Mouse (Mus musculus) liver, embryonic 13.5 days (tissue): ENCODE data around the gene Siglec1. TPM values are rescaled to one million over a fixed set of nuclear protein-coding genes. Genes with fewer than 3 reads are reported as not detected.
A peak's percentile ranks its signal among the peaks of the same experiment; 100 is the strongest.

ENCODE experiments used
- ATAC-seq: fragments of 200-750 bp; cut with Nextera tagmentation; 2 replicates; pipeline ENCODE4 v1.8.0; 2017; ENCODE audit warnings: low read depth, mild to moderate bottlenecking, moderate number of reproducible peaks, moderate library complexity
- DNase-seq: peaks from one replicate; pipeline ENCODE4 v3.0.0; 2022
- H3K27ac ChIP-seq: fragments of 300-500 bp; sonication (generic); 2 replicates; pipeline ENCODE4 v1.5.1; 2015; ENCODE audit warnings: moderate library complexity, mild to moderate bottlenecking, inconsistent platforms
- H3K27me3 ChIP-seq: fragments of 300-500 bp; sonication (generic); 2 replicates; pipeline ENCODE4 v1.6.1; 2015; ENCODE audit warnings: mild to moderate bottlenecking, inconsistent platforms
- H3K36me3 ChIP-seq: fragments of 300-500 bp; sonication (generic); 2 replicates; pipeline ENCODE4 v1.6.1; 2015; ENCODE audit warnings: mild to moderate bottlenecking, inconsistent platforms
- H3K4me1 ChIP-seq: fragments of 300-500 bp; sonication (generic); replicated peaks from 2 replicates; pipeline ENCODE4 v1.6.1; 2015; ENCODE audit warnings: inconsistent platforms
- H3K4me2 ChIP-seq: fragments of 300-500 bp; sonication (generic); 2 replicates; pipeline ENCODE4 v1.6.1; 2015; ENCODE audit warnings: inconsistent platforms, mild to moderate bottlenecking, moderate library complexity
- H3K4me3 ChIP-seq: fragments of 300-500 bp; sonication (generic); replicated peaks from 2 replicates; pipeline ENCODE4 v1.5.1; 2015; ENCODE audit warnings: mild to moderate bottlenecking, inconsistent platforms
- H3K9ac ChIP-seq: fragments of 300-500 bp; sonication (generic); 2 replicates; pipeline ENCODE4 v1.6.1; 2015; ENCODE audit warnings: mild to moderate bottlenecking, inconsistent platforms
- H3K9me3 ChIP-seq: fragments of 300-500 bp; sonication (generic); replicated peaks from 2 replicates; pipeline ENCODE4 v1.6.1; 2016; ENCODE audit warnings: inconsistent platforms
- WGBS: fragments of 180-500 bp; shearing (Covaris S2); methylation state at CpG from one replicate; pipeline ENCODE4 v1.1.7; 2015; ENCODE audit not compliant: insufficient replicate concordance; 5-methylcytosine and 5-hydroxymethylcytosine counted together
- polyA plus RNA-seq: library from polyadenylated mRNA; unstranded; fragments of >200 nt; fragmentation: Nextera tagmentation; extraction: Ambion mirVana; gene quantifications from 2 replicates; pipeline ENCODE4 v1.2.1, GENCODE M21; 2015

Gene Siglec1
- polyA plus RNA-seq, 1 experiment from 2014 or later = 0.56 TPM

DNA sequence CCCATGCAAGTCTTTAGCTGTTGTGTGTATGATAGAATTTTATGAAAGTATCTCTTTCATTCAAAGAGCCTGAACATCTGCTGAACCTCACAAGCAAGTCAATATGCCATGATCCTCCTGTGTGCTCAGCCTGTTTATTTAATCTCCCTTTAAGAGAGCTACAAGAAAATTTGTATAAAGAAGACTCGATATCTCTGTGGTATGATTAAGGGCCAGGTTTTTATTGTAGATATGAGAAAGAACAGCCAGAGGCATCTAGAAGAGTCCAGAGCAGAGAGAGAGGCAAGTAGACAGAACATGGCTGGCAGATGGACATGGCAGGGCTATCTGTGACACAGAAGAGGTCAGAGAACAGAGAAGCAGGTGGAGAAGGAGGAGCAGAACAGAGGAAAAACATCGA lies 40.5 kb downstream of the Siglec1 start:
- H3K27me3 ChIP-seq = peaks cover 69% of the 10 kb centered on the region
- 48% methylated on average over 2 of the region's 2 CpGs for WGBS
- no peak overlapping the region for H3K4me3 ChIP-seq
- ATAC-seq (no peak), DNase-seq (no peak)
- peaks cover 23% of the 10 kb centered on the region for H3K4me1 ChIP-seq
- H3K9me3 ChIP-seq = no peaks in the 10 kb centered on the region
- no peak overlapping the region for H3K4me2 ChIP-seq
- no peak overlapping the region for H3K9ac ChIP-seq
- H3K36me3 ChIP-seq = no peaks in the 10 kb centered on the region
- no peak overlapping the region for H3K27ac ChIP-seq

DNA sequence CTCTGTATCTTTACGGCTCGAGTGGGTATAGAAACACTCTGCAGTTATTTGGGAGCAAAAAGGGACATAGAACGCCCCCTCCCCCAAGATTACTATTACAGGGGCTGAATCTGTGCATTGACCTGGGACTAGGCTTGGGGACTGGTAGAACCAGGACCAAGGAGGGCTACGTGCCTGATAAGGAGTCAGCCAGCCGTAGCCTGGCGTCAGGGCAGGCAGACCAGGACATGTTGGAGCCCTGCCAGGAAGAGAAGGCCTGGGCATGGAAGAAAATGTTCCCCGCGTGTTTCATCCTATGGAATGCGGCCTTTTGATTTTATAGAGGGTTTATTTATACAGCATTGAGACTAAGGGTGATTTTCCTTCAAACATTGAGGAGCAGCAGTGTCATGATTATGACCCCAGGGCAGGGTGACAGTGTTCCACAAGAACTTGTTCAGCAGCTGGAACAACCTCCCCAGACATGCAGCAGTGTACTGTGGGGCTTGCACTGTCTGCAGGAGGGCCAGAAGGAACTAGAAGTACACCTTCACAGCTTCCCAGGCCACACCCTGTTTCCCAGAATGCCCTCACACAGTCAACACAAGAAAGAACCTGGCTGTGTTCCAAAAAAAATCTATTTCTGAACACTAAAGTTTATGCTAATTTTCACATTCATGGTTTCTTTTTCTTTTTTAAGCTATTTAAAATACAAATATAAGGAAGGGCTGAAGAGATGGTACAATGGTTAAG lies 41.4 kb downstream of the Siglec1 start:
- no peak overlapping the region for H3K9ac ChIP-seq
- no peak overlapping the region for H3K4me2 ChIP-seq
- no peak overlapping the region for H3K4me3 ChIP-seq
- H3K27me3 ChIP-seq = peaks cover 71% of the 10 kb centered on the region
- ATAC-seq = no peak
- no peaks in the 10 kb centered on the region for H3K36me3 ChIP-seq
- no peak overlapping the region for H3K27ac ChIP-seq
- H3K9me3 ChIP-seq = no peaks in the 10 kb centered on the region
- WGBS = 70% methylated on average over 9 of the region's 9 CpGs
- H3K4me1 ChIP-seq = peaks cover 26% of the 10 kb centered on the region
- DNase-seq = no peak

DNA sequence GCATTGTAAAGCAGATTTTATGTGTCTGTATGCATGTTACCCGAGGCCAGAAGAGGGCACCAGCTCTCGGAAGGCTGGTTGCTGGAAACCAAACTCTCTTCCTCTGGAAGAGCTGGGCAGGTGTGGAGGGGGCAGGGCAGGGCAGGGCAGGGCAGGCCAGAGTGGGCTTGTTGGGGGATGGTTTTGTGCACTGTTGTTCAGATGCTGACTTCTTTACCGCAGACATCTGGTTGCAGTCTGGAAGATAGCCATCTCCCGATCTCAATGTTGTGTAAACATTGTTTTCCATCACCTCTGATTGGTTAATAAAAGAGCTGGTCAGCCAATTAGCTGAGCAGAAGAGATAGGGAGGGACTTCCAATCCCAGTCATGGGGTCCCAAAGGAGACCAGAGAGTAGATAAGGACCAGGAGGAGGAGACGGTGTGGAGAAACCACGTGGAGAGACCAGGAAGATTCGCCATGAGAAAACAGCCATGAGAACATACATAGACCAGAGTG lies 42.2 kb downstream of the Siglec1 start:
- H3K4me1 ChIP-seq = peaks cover 26% of the 10 kb centered on the region
- DNase-seq (no peak), ATAC-seq (no peak)
- no peak overlapping the region for H3K9ac ChIP-seq
- H3K9me3 ChIP-seq = no peaks in the 10 kb centered on the region
- no peak overlapping the region for H3K4me2 ChIP-seq
- no peak overlapping the region for H3K4me3 ChIP-seq
- no peaks in the 10 kb centered on the region for H3K36me3 ChIP-seq
- WGBS = 14% methylated on average over 7 of the region's 7 CpGs
- peaks cover 76% of the 10 kb centered on the region for H3K27me3 ChIP-seq
- no peak overlapping the region for H3K27ac ChIP-seq

DNA sequence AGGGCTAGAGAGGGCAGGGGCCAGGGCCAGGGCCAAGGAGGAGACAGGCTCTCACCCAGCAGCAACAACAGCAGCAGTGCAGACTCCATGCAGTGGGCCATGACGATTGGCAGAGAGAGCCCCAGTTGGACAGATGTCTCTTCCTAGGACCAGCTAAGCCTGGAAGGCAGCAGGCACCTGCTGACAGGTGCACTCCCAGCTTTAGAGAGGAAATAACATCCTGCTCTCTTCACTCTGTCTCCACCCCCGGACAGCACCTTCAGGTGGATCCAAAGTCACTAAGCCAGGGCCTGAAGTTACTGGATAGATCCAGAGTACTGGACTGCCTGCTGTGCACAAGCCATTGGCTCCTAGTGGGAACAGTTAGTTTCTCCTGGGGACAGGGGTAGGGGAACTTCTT lies 43.6 kb downstream of the Siglec1 start, which contains the start of gene Gfra4:
Gfra4 (minus strand) TSS at position 101 of the 400 bp plus-strand sequence.
- Histone ChIP-seq H3K4me1 (peaks cover 26% of the 10 kb centered on the region), H3K36me3 (no peaks in the 10 kb centered on the region), H3K4me2 (no peak within 1 kb of the TSS), H3K9ac (no peak within 1 kb of the TSS), H3K27me3 (peaks cover 87% of the 10 kb centered on the region), H3K27ac (no peak within 1 kb of the TSS), H3K9me3 (no peaks in the 10 kb centered on the region), H3K4me3 (no peak within 1 kb of the TSS)
- no peak for ATAC-seq
- 62% methylated on average over 2 of the region's 2 CpGs for WGBS
- DNase-seq = no peak

DNA sequence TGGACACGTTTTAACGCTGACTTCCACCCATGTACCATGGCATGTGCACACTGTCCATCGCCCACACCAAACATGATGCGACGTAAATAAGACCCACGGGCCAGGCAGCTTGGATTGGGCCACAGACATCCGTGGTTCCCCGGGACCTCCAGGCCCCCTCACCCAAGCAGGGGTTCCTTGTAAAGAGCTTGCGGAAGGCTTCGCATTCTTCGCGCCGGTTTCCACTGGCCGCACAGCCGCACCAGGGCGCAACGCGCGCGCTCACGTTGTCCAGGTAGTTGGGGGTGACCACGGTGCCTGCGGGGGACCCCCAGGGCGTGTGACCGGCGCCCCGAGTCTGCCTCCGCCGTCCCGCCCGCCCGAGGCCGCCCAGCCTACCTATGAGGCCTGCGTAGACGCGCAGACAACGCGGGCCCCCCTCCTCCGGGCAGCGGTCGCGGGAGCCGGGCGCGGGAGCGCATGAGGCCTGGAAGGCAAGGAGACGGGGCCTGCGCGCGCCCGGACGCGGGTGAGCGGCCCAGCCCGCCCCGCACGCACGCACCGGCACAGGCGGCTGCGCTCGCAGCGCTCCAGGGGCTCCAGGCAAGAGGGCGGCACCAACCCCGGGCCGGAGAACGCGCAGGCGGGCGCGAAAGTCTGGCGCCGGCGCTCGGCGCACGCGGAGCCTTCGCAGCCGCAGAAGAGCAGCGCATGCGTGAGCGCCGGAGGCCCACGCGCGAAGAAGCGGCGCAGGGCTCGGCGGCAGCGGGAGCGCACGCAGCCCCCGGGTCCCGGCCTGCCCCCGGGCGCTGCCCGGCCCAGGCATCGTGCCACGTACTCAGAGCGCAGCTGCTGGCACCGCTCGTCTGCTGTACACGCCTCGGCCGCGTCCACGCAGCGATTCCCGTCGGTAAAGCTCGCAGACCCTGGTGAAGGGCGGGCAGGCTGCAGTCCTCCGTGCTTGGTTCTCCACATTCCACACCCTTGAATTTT lies 45.4 kb downstream of the Siglec1 start:
- no peak for ATAC-seq
- Histone ChIP-seq H3K9me3 (no peaks in the 10 kb centered on the region), H3K27me3 (peaks cover 90% of the 10 kb centered on the region)

DNA sequence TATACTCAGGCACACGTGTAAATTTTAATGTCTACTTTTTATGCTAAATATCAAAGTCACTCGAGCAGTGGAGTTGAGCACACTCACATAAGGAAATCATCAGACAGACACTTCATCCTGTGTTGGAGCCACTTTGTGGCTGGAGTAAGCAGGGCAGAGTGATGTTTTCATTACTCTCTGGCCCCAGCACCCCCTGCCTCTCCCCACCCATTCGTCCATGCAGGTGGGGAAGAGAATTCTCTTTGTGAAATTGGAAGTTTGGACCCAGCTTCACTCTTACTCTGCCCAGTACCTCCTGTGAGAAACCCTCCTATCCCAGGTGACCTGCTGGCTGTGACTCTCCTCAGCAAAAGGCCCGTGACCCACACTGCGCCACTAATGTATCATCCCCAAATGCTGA lies 47.9 kb downstream of the Siglec1 start:
- ATAC-seq (no peak), DNase-seq (no peak)
- Histone ChIP-seq H3K4me1 (peaks cover 10% of the 10 kb centered on the region; the same call in 1 of the 2 replicates), H3K4me2 (no peak overlapping the region), H3K9ac (no peak overlapping the region), H3K9me3 (0 out of 2 replicates have a peak, but pooled peaks cover 4% of the 10 kb centered on the region), H3K27ac (no peak overlapping the region), H3K27me3 (peaks cover 79% of the 10 kb centered on the region), H3K4me3 (no peak overlapping the region), H3K36me3 (no peaks in the 10 kb centered on the region)
- 58% methylated on average over 5 of the region's 5 CpGs for WGBS

More for the DNA sequence above, 45.4 kb downstream of the Siglec1 start:
- WGBS = 4% methylated on average over 115 of the region's 115 CpGs
- Histone ChIP-seq H3K36me3 (no peaks in the 10 kb centered on the region), H3K4me1 (peaks cover 25% of the 10 kb centered on the region), H3K4me2 (peak overlapping the region; percentile 60), H3K9ac (no peak overlapping the region), H3K27ac (no peak overlapping the region), H3K4me3 (peak overlapping the region; percentile 48)
- DNase-seq = no peak

DNA sequence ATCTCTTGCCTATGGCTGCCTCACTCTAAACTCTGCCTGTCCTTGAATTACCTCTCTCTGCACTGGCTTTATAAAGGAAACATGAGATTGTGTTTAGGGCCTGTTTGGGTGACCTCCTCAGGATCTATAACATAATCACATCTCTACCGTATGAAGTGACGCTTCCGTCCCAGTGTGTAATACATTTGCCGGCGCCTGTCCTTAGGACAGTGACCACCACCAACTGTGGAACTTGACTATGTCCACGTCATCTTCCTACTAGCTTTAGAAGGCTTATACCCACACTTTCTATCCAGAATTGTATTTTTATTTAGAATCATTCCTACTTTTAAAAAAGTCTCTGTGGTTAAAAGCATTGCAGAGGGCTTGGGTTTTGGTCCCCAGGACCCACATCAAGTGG lies 48.4 kb downstream of the Siglec1 start:
- DNase-seq (no peak), ATAC-seq (no peak)
- no peaks in the 10 kb centered on the region for H3K36me3 ChIP-seq
- H3K27me3 ChIP-seq = peaks cover 74% of the 10 kb centered on the region
- no peak overlapping the region for H3K9ac ChIP-seq
- WGBS = 79% methylated on average over 6 of the region's 6 CpGs
- 0 out of 2 replicates have a peak, but pooled peaks cover 4% of the 10 kb centered on the region for H3K9me3 ChIP-seq
- no peak overlapping the region for H3K4me3 ChIP-seq
- peaks cover 10% of the 10 kb centered on the region; the same call in 1 of the 2 replicates for H3K4me1 ChIP-seq
- H3K4me2 ChIP-seq = no peak overlapping the region
- H3K27ac ChIP-seq = no peak overlapping the region

DNA sequence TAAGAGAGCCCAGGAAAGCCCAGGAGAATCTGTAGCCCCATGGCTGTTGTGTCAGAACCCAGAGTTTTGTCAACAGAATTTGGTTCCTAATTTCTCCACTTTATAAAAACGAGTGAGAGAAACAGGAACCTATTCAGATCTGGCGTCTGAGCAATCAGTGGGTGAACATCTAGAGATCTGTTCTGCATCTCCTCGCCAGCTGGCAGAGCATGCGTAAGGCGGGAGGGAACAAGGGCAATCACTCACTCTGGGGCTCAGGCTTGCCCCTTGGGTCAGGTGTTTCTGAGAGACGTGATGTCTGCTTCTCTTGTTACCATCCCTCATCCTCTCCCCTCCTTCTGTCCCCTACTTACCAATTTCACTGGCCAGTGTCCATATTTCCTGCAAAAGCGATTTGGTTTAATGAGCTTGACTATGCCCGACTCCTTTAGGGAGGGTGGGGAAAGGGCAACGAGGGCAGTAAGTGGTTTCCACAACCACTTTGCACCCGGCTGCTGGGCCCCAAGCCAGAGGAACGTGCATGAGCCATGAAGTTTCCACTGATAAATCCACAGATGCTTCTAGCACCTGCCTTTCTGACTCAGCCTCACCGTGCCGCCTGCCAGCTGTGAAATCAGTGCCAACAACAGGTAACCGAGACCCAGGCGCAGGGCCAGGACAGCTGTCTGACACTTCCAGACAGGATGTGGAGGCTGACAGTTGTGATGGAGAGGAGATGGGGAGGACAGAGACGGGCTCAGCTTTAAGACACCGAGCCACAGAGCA lies 49.2 kb downstream of the Siglec1 start:
- peaks cover 66% of the 10 kb centered on the region for H3K27me3 ChIP-seq
- no peak for DNase-seq
- 51% methylated on average over 17 of the region's 17 CpGs for WGBS

DNA sequence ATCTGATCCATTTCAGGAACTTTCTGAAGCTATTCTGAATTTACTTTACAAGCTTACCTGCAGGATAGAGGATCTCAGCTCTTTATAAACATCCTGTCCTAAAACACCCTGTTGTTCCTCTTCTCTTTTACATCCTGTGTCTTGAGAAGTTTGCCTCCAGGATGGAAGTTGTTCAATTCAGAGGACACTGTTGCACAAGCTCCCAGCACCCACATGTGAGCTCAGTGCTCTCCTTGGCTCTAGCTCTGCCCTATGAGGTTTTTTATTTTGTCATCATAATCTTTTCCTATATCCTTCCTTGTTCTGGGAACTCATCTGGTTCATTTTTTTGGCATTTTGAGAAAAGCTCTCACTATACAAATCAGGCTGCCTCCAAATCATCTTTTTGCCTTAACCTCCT lies 49.8 kb downstream of the Siglec1 start:
- Histone ChIP-seq H3K9ac (no peak overlapping the region), H3K9me3 (0 out of 2 replicates have a peak, but pooled peaks cover 4% of the 10 kb centered on the region), H3K4me1 (peaks cover 16% of the 10 kb centered on the region), H3K27ac (no peak overlapping the region), H3K36me3 (no peaks in the 10 kb centered on the region), H3K27me3 (peaks cover 60% of the 10 kb centered on the region), H3K4me3 (no peak overlapping the region), H3K4me2 (no peak overlapping the region)
- DNase-seq (no peak), ATAC-seq (no peak)

More for the DNA sequence above, 49.2 kb downstream of the Siglec1 start:
- Histone ChIP-seq H3K36me3 (no peaks in the 10 kb centered on the region), H3K4me3 (no peak overlapping the region), H3K9me3 (0 out of 2 replicates have a peak, but pooled peaks cover 4% of the 10 kb centered on the region), H3K4me2 (no peak overlapping the region), H3K4me1 (peaks cover 10% of the 10 kb centered on the region), H3K27ac (no peak overlapping the region), H3K9ac (no peak overlapping the region)
- ATAC-seq = no peak

DNA sequence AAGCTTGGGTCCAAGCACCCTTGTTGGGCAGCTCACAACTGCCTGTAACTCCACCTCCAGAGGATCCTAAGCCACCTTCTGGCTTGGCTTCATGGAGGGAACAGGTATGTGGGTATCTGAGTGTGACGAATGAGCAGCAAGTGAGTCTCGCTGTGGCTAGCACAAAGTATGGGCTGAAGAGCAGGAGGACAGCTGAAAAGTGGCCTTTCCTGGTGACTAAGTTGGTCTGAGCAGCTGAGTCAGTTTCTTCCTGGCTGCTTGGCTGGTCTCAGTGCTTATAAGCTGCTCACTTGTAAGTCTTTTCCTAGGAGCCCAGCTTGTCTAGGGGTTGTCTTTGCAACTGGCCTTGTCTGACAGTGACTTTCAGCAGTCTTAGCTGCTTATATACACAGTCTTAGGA lies 50.2 kb downstream of the Siglec1 start:
- Histone ChIP-seq H3K27ac (no peak overlapping the region), H3K9me3 (0 out of 2 replicates have a peak, but pooled peaks cover 4% of the 10 kb centered on the region), H3K4me3 (no peak overlapping the region), H3K9ac (no peak overlapping the region), H3K4me2 (no peak overlapping the region), H3K4me1 (peaks cover 17% of the 10 kb centered on the region), H3K27me3 (peaks cover 56% of the 10 kb centered on the region), H3K36me3 (no peaks in the 10 kb centered on the region)
- ATAC-seq (no peak), DNase-seq (no peak)
- WGBS = 78% methylated on average over 2 of the region's 2 CpGs
